Mouse (Mus musculus) 3134 (cell line): ENCODE measurements around the gene Lrba.

Experiments used
- DNase-seq: peaks from one replicate; pipeline ENCODE4 v3.0.0-alpha.2; 2011; ENCODE audit warnings: low spot score; ENCODE audit not compliant: insufficient read length; ENCODE audit errors: extremely low read depth

Lrba gene

GRCm38 (mm10) chr3:86786845-86787351, 562.4 kb downstream of the Lrba start:
- DNase-seq = peak; percentile 36

GRCm38 (mm10) chr3:86787423-86788123, 563.1 kb downstream of the Lrba start:
- no peak for DNase-seq

GRCm38 (mm10) chr3:86788711-86789110, 564.2 kb downstream of the Lrba start:
- no peak for DNase-seq

- DNase-seq = no peak
Observed at GRCm38 (mm10) chr3:86789752-86790151, 565.3 kb downstream of the Lrba start.

GRCm38 (mm10) chr3:86793264-86793663, 568.8 kb downstream of the Lrba start:
- no peak for DNase-seq

GRCm38 (mm10) chr3:86793720-86794191, 569.3 kb downstream of the Lrba start:
- DNase-seq = no peak

GRCm38 (mm10) chr3:86796716-86797115, 572.2 kb downstream of the Lrba start:
- DNase-seq = no peak

- DNase-seq = no peak
Observed at GRCm38 (mm10) chr3:86797871-86798460, 573.5 kb downstream of the Lrba start.

GRCm38 (mm10) chr3:86799041-86799440, 574.6 kb downstream of the Lrba start:
- no peak for DNase-seq

GRCm38 (mm10) chr3:86800841-86801240, 576.4 kb downstream of the Lrba start:
- DNase-seq = no peak

- DNase-seq = no peak
Observed at GRCm38 (mm10) chr3:86802825-86803224, 578.3 kb downstream of the Lrba start.

GRCm38 (mm10) chr3:86804265-86804664, 579.8 kb downstream of the Lrba start:
- DNase-seq = no peak

- no peak for DNase-seq
Observed at GRCm38 (mm10) chr3:86806834-86807233, 582.4 kb downstream of the Lrba start.

- DNase-seq = peak; percentile 30
Observed at GRCm38 (mm10) chr3:86807750-86808467, 583.4 kb downstream of the Lrba start.

- no peak for DNase-seq
Observed at GRCm38 (mm10) chr3:86809199-86809598, 584.7 kb downstream of the Lrba start.

GRCm38 (mm10) chr3:86809646-86810045, 585.2 kb downstream of the Lrba start:
- no peak for DNase-seq

GRCm38 (mm10) chr3:86810908-86811307, 586.4 kb downstream of the Lrba start:
- DNase-seq = no peak

GRCm38 (mm10) chr3:86812689-86813088, 588.2 kb downstream of the Lrba start:
- DNase-seq = peak; percentile 18

GRCm38 (mm10) chr3:86818001-86818585, 593.6 kb downstream of the Lrba start:
- DNase-seq = no peak

- DNase-seq = no peak
Observed at GRCm38 (mm10) chr3:86819372-86819771, 594.9 kb downstream of the Lrba start.

- DNase-seq = no peak
Observed at GRCm38 (mm10) chr3:86820344-86820743, 595.9 kb downstream of the Lrba start.
